In genomic region chr5:124992323-124992722, GRCm38 (mm10) we compare ENCODE assay signal across 14 mouse cellular contexts. TPM values are rescaled to one million over a fixed set of nuclear protein-coding genes. Genes with fewer than 3 reads are reported as not detected.
DNase-seq lines count a peak whose midpoint lies in the region; ATAC-seq and TF ChIP-seq lines count a peak whose summit lies in the region.
"Had no signal": no experiment of that assay in that cellular context is flagged by ENCODE, and none has a peak within 500 bp of the region (broad histone marks: within the 10 kb centered on the region; RNA-seq: fewer than 3 reads in every experiment).

No protein-coding gene starts in this region.

- TF ChIP-seq CTCF in kidney, postnatal 0 days (IDR thresholded peaks at IDR 0.05; ENCODE audit: low read depth): no peak

- ATAC-seq in heart, embryonic 13.5 days (ENCODE audit: extremely low read depth, insufficient number of reproducible peaks, low FRiP score, low TSS enrichment): no peak
- ATAC-seq in kidney, postnatal 0 days (replicated peaks; ENCODE audit: low FRiP score, low read depth): no peak
- ATAC-seq in embryonic facial prominence, embryonic 12.5 days (ENCODE audit: insufficient number of reproducible peaks, insufficient read depth, low FRiP score, low TSS enrichment): 0 out of 2 replicates have a peak, but pooled peaks have one; percentile 36
- ATAC-seq in limb, embryonic 13.5 days (ENCODE audit: low FRiP score, low read depth): no peak

- H3K27me3 ChIP-seq in heart, embryonic 13.5 days (replicated peaks): peaks cover 4% of the 10 kb centered on the region; the same call in 1 of the 2 replicates
- H3K27me3 ChIP-seq in kidney, postnatal 0 days (ENCODE audit: insufficient read depth, low read length): no peaks in the 10 kb centered on the region
- H3K27me3 ChIP-seq in embryonic facial prominence, embryonic 12.5 days: no peaks in the 10 kb centered on the region
- no peaks in the 10 kb centered on the region for H3K27me3 ChIP-seq in limb, embryonic 13.5 days

- peak overlapping the region; percentile 62 for H3K27ac ChIP-seq in heart, embryonic 13.5 days (replicated peaks)
- H3K27ac ChIP-seq in kidney, postnatal 0 days: peak overlapping the region; percentile 70
- H3K27ac ChIP-seq in embryonic facial prominence, embryonic 12.5 days: peak overlapping the region; percentile 47; the same call in 1 of the 2 replicates
- H3K27ac ChIP-seq in limb, embryonic 13.5 days: peak overlapping the region; percentile 88
- H3K27ac ChIP-seq: liver, embryonic 14.5 days; macrophage; midbrain, embryonic 12.5 days had no signal

- no peak overlapping the region for H3K4me2 ChIP-seq in heart, embryonic 13.5 days
- no peak overlapping the region for H3K4me2 ChIP-seq in kidney, postnatal 0 days (ENCODE audit: low read length)
- no peak overlapping the region for H3K4me2 ChIP-seq in embryonic facial prominence, embryonic 12.5 days (replicated peaks)
- H3K4me2 ChIP-seq in limb, embryonic 13.5 days (replicated peaks): no peak overlapping the region
- H3K4me2 ChIP-seq: midbrain, embryonic 12.5 days had no signal

- H3K36me3 ChIP-seq in heart, embryonic 13.5 days: no peaks in the 10 kb centered on the region
- no peaks in the 10 kb centered on the region for H3K36me3 ChIP-seq in kidney, postnatal 0 days (ENCODE audit: insufficient read depth, low read length)
- H3K36me3 ChIP-seq in embryonic facial prominence, embryonic 12.5 days: no peaks in the 10 kb centered on the region
- H3K36me3 ChIP-seq in limb, embryonic 13.5 days: no peaks in the 10 kb centered on the region
- H3K36me3 ChIP-seq: midbrain, embryonic 12.5 days had no signal

- 73% methylated on average over 8 of the region's 8 CpGs for WGBS in heart, embryonic 13.5 days
- WGBS in kidney, postnatal 0 days: 89% methylated on average over 8 of the region's 8 CpGs
- 62% methylated on average over 8 of the region's 8 CpGs for WGBS in embryonic facial prominence, embryonic 12.5 days
- WGBS in limb, embryonic 13.5 days: 72% methylated on average over 8 of the region's 8 CpGs

- no peaks in the 10 kb centered on the region for H3K9me3 ChIP-seq in heart, embryonic 13.5 days
- H3K9me3 ChIP-seq in kidney, postnatal 0 days (replicated peaks; ENCODE audit: low read length): no peaks in the 10 kb centered on the region
- H3K9me3 ChIP-seq in embryonic facial prominence, embryonic 12.5 days: no peaks in the 10 kb centered on the region
- H3K9me3 ChIP-seq in limb, embryonic 13.5 days: no peaks in the 10 kb centered on the region
- H3K9me3 ChIP-seq: midbrain, embryonic 12.5 days had no signal

- no peak overlapping the region for H3K4me3 ChIP-seq in heart, embryonic 13.5 days
- no peak overlapping the region for H3K4me3 ChIP-seq in kidney, postnatal 0 days (replicated peaks; ENCODE audit: low read depth, low read length)
- H3K4me3 ChIP-seq in embryonic facial prominence, embryonic 12.5 days: no peak overlapping the region
- H3K4me3 ChIP-seq in limb, embryonic 13.5 days: no peak overlapping the region
- H3K4me3 ChIP-seq: midbrain, embryonic 12.5 days; myocyte had no signal

- peaks cover 26% of the 10 kb centered on the region for H3K4me1 ChIP-seq in heart, embryonic 13.5 days
- 0 out of 2 replicates have a peak, but pooled peaks cover 4% of the 10 kb centered on the region for H3K4me1 ChIP-seq in kidney, postnatal 0 days (replicated peaks; ENCODE audit: insufficient read depth, low read length)
- H3K4me1 ChIP-seq in embryonic facial prominence, embryonic 12.5 days: 0 out of 2 replicates have a peak, but pooled peaks cover 4% of the 10 kb centered on the region
- peaks cover 20% of the 10 kb centered on the region for H3K4me1 ChIP-seq in limb, embryonic 13.5 days
- H3K4me1 ChIP-seq: midbrain, embryonic 12.5 days had no signal

- no peak overlapping the region for H3K9ac ChIP-seq in heart, embryonic 13.5 days
- no peak overlapping the region for H3K9ac ChIP-seq in kidney, postnatal 0 days (ENCODE audit: low read depth, low read length)
- H3K9ac ChIP-seq in embryonic facial prominence, embryonic 12.5 days: no peak overlapping the region
- H3K9ac ChIP-seq in limb, embryonic 13.5 days: no peak overlapping the region
- H3K9ac ChIP-seq: liver, embryonic 14.5 days; midbrain, embryonic 12.5 days had no signal

- DNase-seq in heart, adult 8-10 months (ENCODE audit: low spot score): no peak
- no peak for DNase-seq in kidney, postnatal 0 days (ENCODE audit: low spot score)
- no peak for DNase-seq in kidney, postnatal 10 days
- DNase-seq in layer of hippocampus, adult 11-12 months (ENCODE audit: low spot score): no peak
- DNase-seq: spleen, adult 18-20 months; thymus, postnatal 36 days had no signal

RNA-seq across cellular contexts. Expression of gene Rflna, which starts 10.7 kb away (rescaled TPM):
- 1.1 and 1.6 TPM in 2 replicates for polyA plus RNA-seq in heart, embryonic 13.5 days (2015; fragmentation: Nextera tagmentation; extraction: Ambion mirVana)
- total RNA-seq in heart, adult 8-10 months (2022): under 1 TPM in 2 of 4 experiments, not detected in 2; 0.19 to 0.24 TPM
- 8.5 and 9.1 TPM in 2 replicates for polyA plus RNA-seq in kidney, postnatal 0 days (2015; fragmentation: Nextera tagmentation; extraction: Ambion mirVana)
- 27.7 and 28.6 TPM in 2 replicates for polyA plus RNA-seq in embryonic facial prominence, embryonic 12.5 days (2016; fragmentation: Nextera tagmentation; extraction: Ambion mirVana)
- 62.2 and 64.5 TPM in 2 replicates for polyA plus RNA-seq in limb, embryonic 13.5 days (2015; fragmentation: Nextera tagmentation; extraction: Ambion mirVana)
- total RNA-seq: neutrophil, adult 5-6 weeks had no signal
- polyA plus RNA-seq: macrophage had no signal
